Mouse (Mus musculus): ENCODE measurements around the gene Lct.
"Not testable (repeated sequence)": the region's sequence is repeated elsewhere in the genome, so short reads cannot be mapped to it uniquely, and the experiment has no call there.

The Lct gene

GRCm38 (mm10) chr1:128328218-128328617 is at the start of gene Lct:
TSS of gene Lct (minus strand) at chr1:128328318.
- DNase-seq (ENCODE audit: low spot score), result no peak

DNA sequence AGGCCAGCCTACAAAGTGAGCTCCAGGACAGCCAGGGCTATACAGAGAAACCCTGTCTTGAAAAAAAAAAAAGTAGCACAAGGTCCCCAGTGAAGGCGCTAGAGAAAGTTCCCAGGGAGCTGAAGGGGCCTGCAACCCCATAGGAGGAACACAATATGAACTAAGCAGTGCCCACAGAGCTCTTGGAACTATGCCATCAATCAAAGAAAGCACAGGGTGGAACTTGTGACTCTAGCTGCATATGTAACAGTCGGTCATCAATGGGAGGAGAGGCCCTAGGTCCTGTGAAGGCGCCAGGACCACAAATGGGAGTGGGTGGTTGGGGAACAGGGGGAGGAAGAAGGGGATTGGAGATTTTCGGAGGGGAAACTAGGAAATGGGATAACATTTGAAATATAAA is 48.7 kb upstream of the Lct start:
- DNase-seq (ENCODE audit: low spot score), result no peak

DNA sequence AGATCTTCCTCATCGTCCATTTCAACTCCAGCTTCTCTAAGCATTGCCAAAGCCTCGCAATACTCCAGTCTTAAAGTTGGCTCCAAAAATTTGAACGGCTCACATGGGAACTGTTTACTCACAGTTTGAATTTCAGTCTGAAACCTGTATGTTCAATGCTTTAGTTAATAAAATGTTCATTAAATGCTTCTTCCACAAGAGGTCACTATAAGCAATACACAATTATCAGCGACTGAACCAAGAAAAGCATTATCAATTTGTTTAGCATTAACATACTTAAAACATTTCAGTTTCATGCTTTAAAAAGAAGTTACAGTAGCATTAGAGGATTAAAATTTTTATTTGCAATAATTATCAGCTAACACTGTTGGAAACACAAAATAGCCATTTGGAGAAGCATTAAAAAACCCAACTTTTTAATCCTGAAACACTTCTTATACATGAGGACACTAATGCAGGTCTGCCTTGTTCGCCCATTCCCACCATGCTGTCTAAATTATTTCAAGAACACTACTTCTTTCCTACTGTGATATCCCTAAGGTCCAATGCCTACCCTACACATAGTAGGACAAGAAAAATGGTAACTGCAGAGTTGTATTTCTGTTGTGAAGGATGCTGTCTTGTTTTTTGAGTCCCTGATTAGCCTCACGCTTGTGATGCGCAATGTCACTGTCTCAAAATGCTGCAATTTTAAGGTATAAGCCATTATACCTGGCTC is 44.2 kb upstream of the Lct start:
- DNase-seq (ENCODE audit: low spot score), result no peak

GRCm38 (mm10) chr1:128368732-128369441 is 40.8 kb upstream of the Lct start:
- peak; percentile 42 for DNase-seq (ENCODE audit: low spot score)

- DNase-seq (ENCODE audit: low spot score), result no peak
Observed at GRCm38 (mm10) chr1:128360601-128361000, 32.5 kb upstream of the Lct start.

DNA sequence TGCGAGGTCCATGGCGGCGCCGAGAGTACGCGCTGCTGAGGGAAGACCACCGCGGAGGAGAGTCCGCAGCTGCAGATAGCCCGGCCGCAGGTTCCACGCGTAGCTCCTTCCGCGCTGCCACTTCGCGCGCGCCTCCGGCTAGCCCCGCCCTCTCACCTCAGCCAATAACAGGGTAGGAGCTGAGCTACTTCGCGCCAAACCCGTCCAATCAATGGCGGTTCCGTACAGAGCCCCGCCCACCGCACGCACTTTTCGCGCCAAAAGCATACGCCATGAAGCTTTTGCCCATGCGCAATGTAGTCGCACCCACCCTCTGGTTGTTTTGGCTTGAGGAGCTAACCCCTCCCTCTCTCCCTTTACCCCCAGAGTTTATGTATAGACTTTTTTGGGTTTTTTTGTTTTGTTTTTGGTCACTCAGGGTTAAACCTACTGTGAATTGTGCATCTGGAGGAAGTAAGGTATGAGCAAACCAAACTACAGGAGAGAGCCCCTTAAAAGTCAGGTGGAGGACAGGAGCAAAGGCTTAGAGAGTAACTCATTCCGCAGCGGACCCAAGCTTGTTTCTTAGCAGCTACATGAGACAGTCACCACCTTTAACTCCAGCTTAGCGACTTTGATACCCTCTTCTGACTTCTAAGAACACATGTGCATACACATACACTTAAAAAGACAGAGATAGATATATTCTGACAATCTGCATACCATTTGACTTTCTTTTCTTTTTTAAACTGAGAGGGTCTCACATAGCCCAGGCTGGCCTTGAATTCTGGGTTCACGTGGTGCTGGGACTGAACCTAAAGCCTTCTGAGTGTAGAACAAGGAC is 31.6 kb upstream of the Lct start, which contains the start of gene Mcm6:
Gene Mcm6 (minus strand): TSS at position 111 of the 823 bp plus-strand sequence.
- peak; percentile 95 for DNase-seq (ENCODE audit: low spot score)

- peak; percentile 42 for DNase-seq (ENCODE audit: low spot score)
Observed at GRCm38 (mm10) chr1:128358916-128359553, 30.9 kb upstream of the Lct start.

GRCm38 (mm10) chr1:128358276-128358675 is 30.2 kb upstream of the Lct start:
- DNase-seq (ENCODE audit: low spot score), result no peak

DNA sequence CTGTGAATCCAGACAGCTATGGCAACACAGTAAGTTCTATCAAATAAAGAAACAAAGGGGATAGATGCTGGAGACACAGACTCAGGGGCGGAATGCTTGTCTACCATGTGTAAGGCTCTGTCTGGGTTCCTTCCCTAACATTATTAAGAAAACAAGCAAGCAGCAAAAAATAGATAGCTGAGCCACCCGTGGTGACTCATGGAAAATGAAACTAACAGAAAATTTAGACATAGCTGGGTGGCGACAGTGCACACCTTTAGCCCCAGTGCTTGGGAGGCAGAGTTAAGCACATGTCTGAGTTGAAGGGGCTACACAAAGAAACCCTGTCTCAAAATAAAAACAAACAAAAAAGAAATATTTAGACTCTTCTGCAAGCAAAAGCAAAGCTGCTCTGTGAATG is 29.3 kb upstream of the Lct start:
- DNase-seq (ENCODE audit: low spot score), result no peak

DNA sequence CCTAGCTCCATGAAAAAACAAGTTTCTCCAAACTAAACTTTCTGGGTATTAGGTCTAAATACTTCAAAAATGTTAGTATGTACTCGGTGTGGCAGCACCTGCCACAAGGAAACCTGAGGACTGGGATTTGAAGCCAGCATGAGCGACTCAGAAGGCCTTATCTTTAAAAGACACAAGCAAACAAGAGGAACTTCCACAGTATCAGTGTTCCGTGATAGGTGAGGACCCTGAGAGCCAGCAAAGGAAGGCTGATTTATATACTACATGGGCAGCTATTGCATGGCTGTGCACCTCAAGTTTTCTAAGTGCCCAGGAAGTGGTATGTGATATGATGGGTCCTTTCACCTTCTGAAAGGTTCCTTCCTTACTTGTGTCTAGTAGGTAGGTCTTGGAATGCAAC is 25.0 kb upstream of the Lct start:
- DNase-seq (ENCODE audit: low spot score), result no peak

DNA sequence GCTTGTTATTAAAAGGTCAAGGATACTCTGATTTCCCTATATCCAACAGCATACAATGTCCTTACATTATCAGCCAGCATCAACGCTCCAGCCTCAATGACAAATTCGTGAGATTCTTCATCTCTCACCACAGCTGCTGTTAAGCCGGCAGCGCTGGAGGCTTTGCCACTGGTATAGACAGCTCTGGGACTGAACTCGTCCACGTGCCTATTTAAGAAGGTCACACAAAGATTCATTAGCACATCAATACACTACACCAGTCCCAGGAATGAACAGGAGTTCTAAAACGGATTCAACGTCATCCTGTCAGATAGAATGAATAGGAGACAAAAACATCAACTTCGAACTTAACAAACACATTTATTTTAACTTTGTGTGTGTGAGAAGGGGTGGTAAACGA is 16.1 kb upstream of the Lct start:
- no peak for DNase-seq (ENCODE audit: low spot score)

DNA sequence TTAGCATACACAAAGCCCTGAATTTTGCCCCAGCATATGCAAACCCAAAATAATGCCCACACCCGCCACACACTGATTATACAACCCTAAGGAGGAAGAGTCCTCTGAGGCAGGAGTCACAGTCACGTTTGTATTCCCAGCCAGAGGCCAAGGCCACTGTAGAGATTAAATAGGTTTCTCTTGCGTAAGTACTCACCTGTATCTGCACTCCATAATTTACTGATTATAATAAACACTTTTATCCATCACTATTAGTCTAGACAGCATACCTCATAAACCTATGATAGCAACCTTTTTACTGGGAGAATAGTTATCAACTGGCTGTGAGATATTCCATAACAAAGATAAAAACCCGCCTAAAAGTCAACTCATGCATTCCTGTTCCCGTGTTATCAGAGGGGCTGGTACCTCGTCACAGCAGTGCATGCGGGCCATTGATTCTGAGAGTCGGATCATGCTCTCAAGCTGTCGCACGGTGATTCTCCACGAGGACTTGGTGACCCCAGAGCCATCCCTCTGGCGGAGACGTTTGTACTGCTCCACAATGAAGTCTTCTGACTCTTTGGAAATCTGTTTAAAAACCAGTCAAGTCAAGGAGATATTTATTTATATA is 9.7 kb upstream of the Lct start:
- no peak for DNase-seq (ENCODE audit: low spot score)

DNA sequence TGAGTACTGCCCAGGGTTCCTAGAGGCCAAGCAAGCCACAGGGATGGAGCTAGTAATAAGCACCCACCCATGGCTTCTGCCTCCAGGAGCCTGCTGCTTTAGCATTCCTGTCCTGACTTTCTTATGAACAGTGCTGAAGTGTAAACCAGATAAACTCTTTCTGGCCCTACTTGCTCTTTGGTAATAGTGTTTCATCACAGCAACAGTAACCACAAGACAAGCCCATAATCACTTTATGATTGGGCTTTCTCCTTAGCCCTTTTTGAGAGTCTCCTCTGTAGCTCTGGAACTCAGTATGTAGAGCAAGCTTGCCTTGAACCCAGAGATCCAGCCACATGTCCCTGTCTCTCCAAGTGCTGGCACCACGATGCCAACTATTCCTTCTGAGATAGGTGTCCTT is 2.2 kb upstream of the Lct start:
- no peak for DNase-seq (ENCODE audit: low spot score)

DNA sequence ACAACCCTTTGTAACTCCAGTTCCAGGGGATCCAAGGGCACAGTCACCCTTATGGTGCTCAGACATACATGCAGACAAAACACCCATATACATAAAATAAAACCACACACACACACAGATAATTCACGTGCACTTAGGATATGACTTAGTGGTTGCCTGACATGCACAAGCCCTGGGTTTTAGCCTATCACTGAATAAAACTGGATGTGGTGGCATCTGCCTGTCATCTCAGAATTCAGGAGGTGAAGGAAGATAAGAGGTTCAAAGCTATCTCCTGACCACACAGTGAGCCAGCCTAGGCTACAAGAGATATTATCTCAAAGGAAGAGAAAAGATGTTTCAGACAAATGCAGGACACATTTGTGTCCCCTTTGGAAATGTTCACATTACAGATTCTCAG is 953 bp downstream of the Lct start:
- DNase-seq (ENCODE audit: low spot score), result no peak

- no peak for DNase-seq (ENCODE audit: low spot score)
Observed at GRCm38 (mm10) chr1:128324776-128325175, 3.3 kb downstream of the Lct start.

- DNase-seq (ENCODE audit: low spot score), result no peak
Observed at GRCm38 (mm10) chr1:128323026-128323643, 5.0 kb downstream of the Lct start.

DNA sequence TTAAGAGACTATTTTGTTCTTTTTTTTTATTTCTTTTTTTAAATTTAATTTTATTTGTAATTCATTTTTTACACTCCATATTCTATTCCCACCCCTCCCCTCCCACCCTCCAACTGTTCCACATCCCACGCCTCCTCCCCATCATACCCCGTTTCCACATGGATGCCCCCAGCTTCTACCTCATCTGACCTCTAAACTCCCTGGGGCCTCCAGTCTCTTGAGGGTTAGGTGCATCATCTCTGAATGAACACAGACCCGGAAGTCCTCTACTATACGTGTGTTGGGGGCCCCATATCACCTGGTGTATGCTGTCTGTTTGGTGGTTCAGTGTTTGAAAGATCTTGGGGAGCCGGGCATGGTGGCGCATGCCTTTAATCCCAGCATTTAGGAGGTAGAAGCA is 8.9 kb downstream of the Lct start:
- not testable (repeated sequence) for DNase-seq (ENCODE audit: low spot score)

- DNase-seq (ENCODE audit: low spot score), result no peak
Observed at GRCm38 (mm10) chr1:128314665-128315064, 13.5 kb downstream of the Lct start.

GRCm38 (mm10) chr1:128309043-128309442 is 19.1 kb downstream of the Lct start:
- DNase-seq (ENCODE audit: low spot score), result no peak

DNA sequence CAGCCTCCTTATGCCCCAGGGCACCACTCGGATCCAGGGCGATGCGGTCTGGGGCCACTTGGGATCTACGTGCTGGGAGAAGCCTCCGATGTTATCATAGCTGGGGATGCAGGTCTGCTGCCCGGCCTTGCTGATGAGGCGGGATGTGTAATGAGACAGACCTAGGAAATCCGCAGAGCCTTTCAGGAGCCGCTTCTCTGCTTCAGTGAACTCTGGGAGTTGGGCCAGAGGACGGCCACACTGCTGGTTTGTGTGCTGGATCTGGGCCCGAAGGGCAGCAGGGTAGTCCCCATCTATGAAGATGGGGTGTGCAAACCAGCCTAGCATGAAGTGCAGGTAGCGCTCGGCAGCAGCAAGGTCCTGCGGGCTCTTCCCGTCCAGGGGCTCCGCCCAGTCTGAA is 24.2 kb downstream of the Lct start:
- peak; percentile 35 for DNase-seq (ENCODE audit: low spot score)
